Mouse (Mus musculus): ENCODE measurements at regions not wholly inside any gene's neighbourhood (a gene's known extent, or its start where the extent isn't known, plus 50 kb on each side); places are given as distances from the start of the nearest gene placed in this dataset.

- H3K9me3 ChIP-seq (ENCODE audit: control insufficient read depth), result no peaks in the 10 kb centered on the region
- WGBS, result 69% methylated on average over 6 of the region's 6 CpGs
- H3K27me3 ChIP-seq (replicated peaks; ENCODE audit: control insufficient read depth, insufficient read depth, low read length), result no peaks in the 10 kb centered on the region
- H3K4me1 ChIP-seq (replicated peaks; ENCODE audit: control insufficient read depth, insufficient read depth, low read length), result no peaks in the 10 kb centered on the region
- no peak overlapping the region for H3K4me2 ChIP-seq (replicated peaks; ENCODE audit: low read depth)
- H3K36me3 ChIP-seq (ENCODE audit: control insufficient read depth, insufficient read depth), result no peaks in the 10 kb centered on the region
- TF ChIP-seq CTCF (IDR thresholded peaks at IDR 0.05; ENCODE audit: low read depth), result no peak
- no peak for ATAC-seq
- no peak overlapping the region for H3K27ac ChIP-seq (ENCODE audit: low read depth, low read length)
- H3K4me3 ChIP-seq (ENCODE audit: low read depth, low read length), result no peak overlapping the region
- no peak overlapping the region for H3K9ac ChIP-seq (ENCODE audit: low read depth, low read length)
Observed at GRCm38 (mm10) chr1:71722211-71723038, 69.4 kb upstream of the Fn1 start.
